Mouse (Mus musculus): ENCODE measurements around the gene Gm42420. TPM values are rescaled to one million over a fixed set of nuclear protein-coding genes. Genes with fewer than 3 reads are reported as not detected.

Gm42420 gene
- total RNA-seq (2014; fragmentation: Nextera tagmentation) = 0.96 and 2.5 TPM in 2 replicates
- total RNA-seq (2017) = not detected in 2 replicates

DNA sequence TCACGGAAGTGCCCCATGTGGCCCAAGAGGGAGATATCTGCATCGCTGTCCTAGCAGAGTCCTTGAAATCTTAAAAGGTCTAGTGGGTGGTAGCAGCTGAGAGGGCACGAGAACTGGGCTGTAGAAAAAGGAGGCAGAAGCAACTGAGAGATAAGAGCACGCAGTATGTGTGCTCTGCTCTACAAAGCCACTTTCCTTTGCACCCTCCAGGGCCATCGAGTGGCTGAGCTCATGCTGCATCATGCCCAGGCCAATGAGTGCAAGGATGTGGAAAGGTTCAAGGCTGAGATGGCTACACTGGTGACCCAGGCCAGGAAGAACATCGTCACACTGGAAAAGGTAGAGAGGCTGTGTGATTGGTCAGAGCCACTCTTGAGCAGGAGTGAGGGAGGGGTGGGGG lies at the start of gene Gm42420:
Gm42420 (plus strand) TSS at position 237 of the 400 bp plus-strand sequence.
- ATAC-seq (replicated peaks; ENCODE audit: low FRiP score, low TSS enrichment, poor library complexity, severe bottlenecking) = no peak

GRCm38 (mm10) chr6:39536621-39537020 lies 48.9 kb upstream of the Gm42420 start:
- no peak for ATAC-seq (replicated peaks; ENCODE audit: low FRiP score, low TSS enrichment, poor library complexity, severe bottlenecking)

DNA sequence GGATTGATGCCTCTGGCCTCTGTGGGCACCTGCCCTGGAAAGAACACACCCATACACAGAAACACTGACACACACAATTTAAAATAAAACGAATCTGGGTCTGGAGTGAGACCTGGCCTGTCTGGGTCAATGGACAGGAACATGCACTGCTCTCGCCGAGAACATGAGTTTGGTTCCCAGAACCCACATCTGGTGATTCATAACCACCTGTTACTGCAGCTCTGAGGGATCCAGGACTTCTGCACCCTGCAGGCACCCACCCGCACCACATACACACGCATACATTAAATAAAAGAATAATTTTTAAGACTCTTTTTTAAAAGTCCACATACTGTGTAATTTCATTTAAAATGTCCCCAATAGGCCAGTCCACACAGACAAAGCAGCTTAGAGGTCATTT lies 48.3 kb upstream of the Gm42420 start:
- no peak for ATAC-seq (replicated peaks; ENCODE audit: low FRiP score, low TSS enrichment, poor library complexity, severe bottlenecking)

DNA sequence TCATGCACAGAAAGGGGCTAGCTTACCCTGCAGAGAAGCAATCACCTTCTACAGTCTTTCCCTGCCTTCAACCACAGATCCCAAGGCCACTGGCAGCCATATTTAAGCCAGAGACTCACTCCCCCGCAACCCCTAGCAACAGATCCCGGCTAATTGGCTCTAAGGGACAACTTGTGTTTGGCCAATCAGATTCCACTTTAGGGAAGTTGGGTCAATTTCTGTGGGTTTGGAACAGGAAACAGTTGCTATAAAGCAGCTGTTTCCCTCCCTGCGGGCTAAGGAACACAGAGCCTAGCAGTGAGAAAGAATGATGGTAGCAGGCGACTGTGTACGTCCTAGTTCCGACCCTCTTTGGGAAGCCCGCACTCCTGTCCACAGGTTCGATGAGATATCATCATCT lies 47.3 kb upstream of the Gm42420 start:
- no peak for ATAC-seq (replicated peaks; ENCODE audit: low FRiP score, low TSS enrichment, poor library complexity, severe bottlenecking)

GRCm38 (mm10) chr6:39539679-39540155 lies 45.8 kb upstream of the Gm42420 start:
- ATAC-seq (replicated peaks; ENCODE audit: low FRiP score, low TSS enrichment, poor library complexity, severe bottlenecking) = no peak

DNA sequence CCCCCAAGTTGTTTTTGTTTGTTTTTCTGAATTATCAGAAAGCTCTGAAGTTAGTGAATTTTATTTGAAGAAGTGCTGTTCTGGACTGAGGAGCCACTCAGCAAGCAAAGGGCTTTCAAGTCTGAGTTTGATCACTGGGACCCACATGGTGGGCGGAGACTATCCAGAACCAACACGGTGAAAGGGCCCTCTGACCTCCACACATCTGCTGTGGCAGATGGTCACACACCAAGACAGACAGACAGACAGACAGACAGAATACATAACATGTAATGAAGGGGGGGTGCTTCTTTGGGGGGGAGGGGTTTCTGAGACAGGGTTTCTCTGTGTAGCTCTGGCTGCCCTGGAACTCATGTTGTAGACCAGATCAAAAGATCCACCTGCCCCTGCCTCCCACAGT lies 45.0 kb upstream of the Gm42420 start:
- ATAC-seq (replicated peaks; ENCODE audit: low FRiP score, low TSS enrichment, poor library complexity, severe bottlenecking) = no peak

GRCm38 (mm10) chr6:39542631-39543597 lies 42.6 kb upstream of the Gm42420 start:
- ATAC-seq (replicated peaks; ENCODE audit: low FRiP score, low TSS enrichment, poor library complexity, severe bottlenecking) = no peak

DNA sequence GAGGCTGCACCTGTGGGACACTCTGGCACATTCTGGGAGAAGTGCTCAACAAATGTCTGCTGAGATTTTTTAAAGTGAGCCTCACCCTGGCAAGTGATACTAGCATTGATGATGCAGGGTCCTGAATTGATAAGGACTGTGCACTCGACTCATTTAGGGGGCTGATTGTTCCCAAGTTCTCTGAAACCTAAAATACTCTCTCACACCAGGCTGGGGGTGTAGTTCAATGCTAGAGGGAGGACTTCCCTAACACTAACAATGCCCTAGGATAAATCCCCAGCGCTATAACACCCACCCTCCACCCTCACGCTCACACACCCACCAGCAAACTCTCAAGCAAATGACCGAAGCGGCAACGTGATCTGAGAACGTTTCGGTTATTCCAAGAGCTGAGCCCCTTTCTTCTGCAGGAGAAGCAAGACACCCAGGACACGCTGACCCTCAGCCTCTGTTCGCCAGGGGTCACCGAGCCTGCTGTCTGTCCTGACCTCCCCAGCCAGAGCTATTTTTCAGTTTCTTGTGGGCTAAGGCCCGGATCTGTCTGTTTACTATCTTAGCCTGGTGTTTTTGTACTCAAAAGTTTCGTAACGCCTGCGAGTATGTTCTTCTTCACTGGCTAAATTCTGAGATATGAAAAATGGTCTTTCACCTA lies 41.7 kb upstream of the Gm42420 start:
- ATAC-seq (replicated peaks; ENCODE audit: low FRiP score, low TSS enrichment, poor library complexity, severe bottlenecking) = no peak

DNA sequence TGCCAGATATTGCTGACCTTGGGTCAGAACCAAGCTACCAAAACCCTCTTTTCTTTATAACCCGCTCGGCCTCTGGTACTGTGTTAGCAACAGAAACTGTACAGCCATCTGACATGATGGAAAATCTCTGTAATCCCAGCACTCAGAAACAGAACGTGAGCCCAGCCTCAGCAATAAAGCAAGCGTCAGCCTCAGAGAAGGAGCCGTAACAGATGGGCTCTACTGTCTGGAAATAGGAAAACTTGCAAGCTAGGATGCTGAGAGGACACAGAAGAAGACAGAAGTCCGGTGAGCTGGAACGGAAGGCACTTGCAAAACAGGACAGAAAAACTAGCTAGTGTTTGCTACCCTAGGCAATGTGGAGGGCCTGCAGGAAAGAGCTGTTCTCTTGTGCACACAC lies 40.1 kb upstream of the Gm42420 start:
- no peak for ATAC-seq (replicated peaks; ENCODE audit: low FRiP score, low TSS enrichment, poor library complexity, severe bottlenecking)

DNA sequence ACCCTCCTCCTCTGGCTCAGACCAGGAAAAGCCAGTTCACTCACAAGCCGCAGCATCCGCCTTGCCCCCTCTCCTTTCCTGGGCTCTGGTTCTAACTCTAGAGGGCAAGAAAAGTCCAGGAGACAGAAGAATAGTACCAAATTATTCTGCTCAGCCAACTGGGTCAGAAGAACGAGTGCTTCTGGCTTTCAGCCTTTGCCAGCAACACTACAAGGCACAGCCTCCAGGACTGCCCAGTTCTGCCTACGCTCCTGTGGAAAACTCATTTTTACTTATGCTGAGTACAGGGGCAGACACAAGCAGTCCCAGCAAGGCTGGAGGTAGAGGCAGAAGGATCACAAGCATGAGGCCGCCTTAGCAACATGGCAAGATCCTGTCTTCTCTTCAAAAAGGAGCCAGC lies 37.5 kb upstream of the Gm42420 start:
- ATAC-seq (replicated peaks; ENCODE audit: low FRiP score, low TSS enrichment, poor library complexity, severe bottlenecking) = no peak

DNA sequence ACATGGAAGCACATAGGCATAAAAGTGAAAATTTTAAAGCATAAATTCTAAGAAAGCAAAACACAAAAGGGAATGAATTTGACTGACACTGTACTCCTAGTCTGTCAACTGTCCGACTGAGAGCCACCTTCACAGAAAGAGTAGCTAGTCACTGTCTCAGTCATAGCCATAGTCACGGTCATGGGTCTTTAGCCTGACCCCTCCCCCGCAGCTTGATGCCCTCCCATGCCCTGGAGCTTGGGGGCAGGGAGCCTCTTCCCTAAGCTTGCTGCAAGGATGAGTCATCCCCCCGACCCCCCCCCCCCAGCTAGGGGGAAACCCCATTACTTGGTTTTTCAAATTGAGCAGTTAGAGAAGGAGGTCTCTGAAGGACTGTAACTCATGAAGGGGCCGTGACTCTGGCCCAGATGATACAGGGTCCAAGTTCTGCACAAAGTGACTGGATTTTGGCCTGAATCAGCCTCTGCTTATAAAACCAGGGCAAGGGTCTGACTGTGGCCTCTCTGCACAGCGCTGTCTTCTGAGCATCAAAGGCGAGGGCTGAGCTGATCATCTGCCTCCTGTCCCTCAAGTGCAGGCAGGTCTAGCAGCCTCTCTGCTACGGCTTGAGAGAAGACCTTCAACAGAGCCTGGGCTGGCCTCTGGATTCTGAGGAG lies 33.4 kb upstream of the Gm42420 start:
- no peak for ATAC-seq (replicated peaks; ENCODE audit: low FRiP score, low TSS enrichment, poor library complexity, severe bottlenecking)

GRCm38 (mm10) chr6:39554888-39555647 lies 30.5 kb upstream of the Gm42420 start:
- ATAC-seq (replicated peaks; ENCODE audit: low FRiP score, low TSS enrichment, poor library complexity, severe bottlenecking) = no peak

DNA sequence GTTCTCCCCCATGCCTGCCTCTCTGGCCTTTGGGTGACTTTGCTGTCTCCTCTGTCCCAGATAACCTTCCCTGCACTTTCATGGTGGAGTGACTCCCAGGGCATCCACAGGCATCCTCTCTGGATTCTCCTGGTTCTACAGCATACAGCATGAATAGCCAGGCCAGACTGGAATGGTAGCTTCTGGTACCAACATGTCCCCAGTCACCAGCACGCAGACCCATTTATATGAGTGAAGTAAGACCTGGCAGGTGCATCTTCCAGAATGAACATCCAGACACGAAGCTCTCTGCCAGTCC lies 30.0 kb upstream of the Gm42420 start:
- no peak for ATAC-seq (replicated peaks; ENCODE audit: low FRiP score, low TSS enrichment, poor library complexity, severe bottlenecking)

DNA sequence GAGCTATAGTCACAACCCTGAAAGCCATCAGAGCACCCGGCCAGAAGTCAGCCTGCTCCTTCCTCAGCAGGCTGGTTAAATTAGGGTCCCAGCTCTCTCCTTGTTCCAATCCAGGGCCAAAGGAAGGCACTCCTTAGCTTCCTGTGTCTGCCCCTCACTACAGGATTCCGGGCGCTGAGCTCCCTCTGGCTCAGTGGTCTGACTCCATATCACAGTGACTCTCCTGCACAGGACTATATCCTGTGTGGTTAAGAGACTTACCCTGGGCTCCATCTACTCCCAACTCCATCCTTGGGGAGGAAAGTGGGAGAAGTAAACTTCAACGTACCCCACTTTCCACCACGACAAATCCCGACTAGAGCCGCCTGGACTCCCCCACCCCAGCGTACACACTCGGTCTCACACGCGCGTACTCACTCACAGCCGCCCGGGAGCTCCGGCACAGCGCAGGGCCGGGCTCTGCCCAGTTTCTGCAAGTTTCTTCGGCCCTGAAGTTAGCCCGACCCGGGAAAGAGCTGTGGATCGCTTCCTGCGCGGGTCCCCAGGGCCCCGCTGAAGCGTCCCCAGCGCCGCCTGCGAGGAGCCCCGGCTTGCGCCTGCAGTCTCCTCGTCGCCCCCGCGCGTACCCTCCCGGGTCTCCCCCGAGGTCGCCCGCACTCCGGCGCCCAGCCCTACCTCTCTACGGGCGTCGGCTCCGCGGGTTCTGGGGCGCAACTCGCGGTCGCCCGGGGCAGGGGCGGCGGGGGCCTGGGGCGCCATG lies 28.5 kb upstream of the Gm42420 start:
- ATAC-seq (replicated peaks; ENCODE audit: low FRiP score, low TSS enrichment, poor library complexity, severe bottlenecking) = 0 out of 2 replicates have a peak, but pooled peaks have one; percentile 31

- ATAC-seq (replicated peaks; ENCODE audit: low FRiP score, low TSS enrichment, poor library complexity, severe bottlenecking) = no peak
Measured at GRCm38 (mm10) chr6:39557723-39558261, 27.8 kb upstream of the Gm42420 start, which contains the start of gene Dennd2a. Dennd2a (minus strand) TSS chr6:39557867.

DNA sequence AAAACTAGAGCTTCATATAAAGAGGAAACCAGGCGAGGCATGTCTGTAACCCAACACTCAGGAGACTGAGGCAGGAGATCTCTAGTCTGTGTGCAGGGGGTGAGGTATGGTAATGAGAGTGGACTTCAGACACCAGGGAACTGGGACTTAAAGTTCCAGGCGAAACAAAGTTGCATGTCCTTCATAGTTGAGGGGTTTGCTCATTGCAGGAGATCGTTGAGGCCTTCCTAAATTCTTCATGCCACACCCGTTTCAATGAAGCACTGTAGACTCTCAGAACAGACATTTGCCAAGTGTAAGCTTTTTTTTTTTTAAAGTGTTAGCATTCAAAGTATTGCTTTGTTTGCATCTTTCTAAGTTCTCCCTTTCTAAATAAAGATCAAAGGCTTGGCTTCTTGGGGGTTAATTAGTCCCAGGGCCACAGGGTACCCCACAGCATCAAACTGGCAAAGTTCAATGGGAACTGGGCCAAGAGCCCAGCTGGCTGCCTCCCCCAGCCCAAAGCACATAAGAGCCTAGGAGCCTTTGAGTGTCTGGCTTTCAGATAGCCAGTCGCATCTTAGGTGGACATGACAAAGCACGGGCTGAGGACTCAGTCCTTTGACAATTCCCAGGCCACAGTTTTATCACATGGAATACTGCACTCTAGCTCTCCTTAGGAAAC lies 26.1 kb upstream of the Gm42420 start:
- no peak for ATAC-seq (replicated peaks; ENCODE audit: low FRiP score, low TSS enrichment, poor library complexity, severe bottlenecking)

DNA sequence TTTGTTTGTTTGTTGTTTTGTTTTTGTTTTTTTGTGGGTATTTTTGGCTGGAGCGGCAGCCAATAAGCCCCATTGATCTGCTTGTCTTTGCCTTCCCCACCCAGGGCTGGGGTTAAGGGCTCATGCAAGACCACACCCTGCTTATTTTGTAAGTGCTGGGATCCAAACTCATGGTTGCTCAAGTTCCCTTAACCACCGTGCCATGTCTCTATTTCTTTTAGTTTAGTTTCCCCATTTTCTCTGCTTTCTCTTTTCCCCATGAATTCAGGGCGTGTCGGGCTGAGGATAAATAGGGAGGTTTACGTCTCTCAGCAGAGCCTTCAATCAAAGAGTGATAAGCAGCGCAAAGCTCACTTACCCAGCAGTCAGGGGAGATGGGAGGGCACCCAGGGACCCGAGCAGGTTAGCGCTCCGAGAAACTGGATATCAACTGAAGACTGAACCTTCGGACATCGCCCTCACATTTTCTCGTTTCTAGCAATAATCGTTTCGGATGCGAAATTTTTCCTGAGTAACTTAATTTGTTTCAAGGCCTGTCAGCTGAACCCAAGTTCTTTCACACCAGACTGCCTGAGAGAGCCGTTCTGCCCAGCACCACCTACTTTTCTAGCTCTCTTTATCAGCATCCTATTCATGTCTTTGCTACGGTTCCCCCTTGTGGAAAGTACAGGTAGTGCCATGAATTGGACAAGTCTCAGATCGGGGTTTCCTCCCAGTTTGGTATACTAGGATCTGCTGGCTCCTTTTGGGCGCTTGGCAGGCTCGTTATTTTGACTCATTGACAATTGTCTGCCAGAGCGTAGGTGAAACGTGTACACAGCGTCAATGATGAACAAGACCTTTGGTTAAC lies 23.2 kb upstream of the Gm42420 start:
- peak; percentile 97 for ATAC-seq (replicated peaks; ENCODE audit: low FRiP score, low TSS enrichment, poor library complexity, severe bottlenecking)
